Mouse (Mus musculus) liver, embryonic 15.5 days (tissue): ENCODE data around the gene H2afy. TPM values are rescaled to one million over a fixed set of nuclear protein-coding genes. Genes with fewer than 3 reads are reported as not detected.

Experiments
- ATAC-seq: fragments of 200-750 bp; cut with Nextera tagmentation; 2 replicates; pipeline ENCODE4 v1.8.0; 2017; ENCODE audit warnings: moderate number of reproducible peaks, mild to moderate bottlenecking, moderate library complexity; ENCODE audit not compliant: insufficient read depth
- H3K27ac ChIP-seq: fragments of 300-500 bp; sonication (generic); replicated peaks from 2 replicates; pipeline ENCODE4 v1.5.1; 2015; ENCODE audit warnings: mild to moderate bottlenecking, inconsistent platforms
- H3K27me3 ChIP-seq: fragments of 300-500 bp; sonication (generic); 2 replicates; pipeline ENCODE4 v1.6.1; 2015; ENCODE audit warnings: mild to moderate bottlenecking, inconsistent platforms
- H3K36me3 ChIP-seq: fragments of 300-500 bp; sonication (generic); replicated peaks from 2 replicates; pipeline ENCODE4 v1.6.1; 2015; ENCODE audit warnings: moderate library complexity, mild to moderate bottlenecking, inconsistent platforms
- H3K4me1 ChIP-seq: fragments of 300-500 bp; sonication (generic); replicated peaks from 2 replicates; pipeline ENCODE4 v1.6.1; 2015; ENCODE audit warnings: inconsistent platforms
- H3K4me2 ChIP-seq: fragments of 300-500 bp; sonication (generic); 2 replicates; pipeline ENCODE4 v1.6.1; 2015; ENCODE audit warnings: moderate library complexity, mild to moderate bottlenecking, inconsistent platforms
- H3K4me3 ChIP-seq: fragments of 300-500 bp; sonication (generic); replicated peaks from 2 replicates; pipeline ENCODE4 v1.5.1; 2015; ENCODE audit warnings: mild to moderate bottlenecking, inconsistent platforms
- H3K9ac ChIP-seq: fragments of 300-500 bp; sonication (generic); 2 replicates; pipeline ENCODE4 v1.6.1; 2015; ENCODE audit warnings: moderate library complexity, mild to moderate bottlenecking, inconsistent platforms
- H3K9me3 ChIP-seq: fragments of 300-500 bp; sonication (generic); replicated peaks from 2 replicates; pipeline ENCODE4 v1.6.1; 2016; ENCODE audit warnings: inconsistent platforms
- WGBS: fragments of 180-500 bp; shearing (Covaris S2); methylation state at CpG from one replicate; pipeline ENCODE4 v1.1.7; 2015; ENCODE audit warnings: mixed read lengths; ENCODE audit not compliant: insufficient replicate concordance; 5-methylcytosine and 5-hydroxymethylcytosine counted together
- polyA plus RNA-seq: library from polyadenylated mRNA; unstranded; fragments of >200 nt; fragmentation: Nextera tagmentation; extraction: Ambion mirVana; gene quantifications from 2 replicates; pipeline ENCODE4 v1.2.1, GENCODE M21; 2015

The H2afy gene
- polyA plus RNA-seq, 1 experiment from 2014 or later, result 83.7 TPM

DNA sequence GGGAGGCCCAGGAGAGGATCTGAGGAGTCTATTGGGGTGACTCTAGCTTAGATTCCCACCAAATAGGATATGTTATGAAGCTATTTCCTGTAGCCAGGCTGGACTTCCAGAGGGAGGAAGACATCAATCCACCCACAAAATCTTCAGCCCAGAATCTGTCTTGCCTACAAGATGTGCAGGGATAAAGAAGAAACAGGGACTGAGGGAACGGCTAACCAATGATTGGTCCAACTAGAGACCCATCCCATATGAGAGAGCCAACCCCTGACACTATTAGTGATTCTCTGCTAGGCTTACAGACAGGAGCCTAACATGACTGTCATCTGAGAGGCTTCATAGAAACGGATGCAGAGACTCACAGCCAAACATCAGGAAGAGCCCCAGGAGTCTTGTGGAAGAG, 7.9 kb upstream of the H2afy start:
- Histone ChIP-seq H3K4me2 (no peak overlapping the region), H3K27ac (no peak overlapping the region), H3K36me3 (no peaks in the 10 kb centered on the region), H3K9me3 (no peaks in the 10 kb centered on the region), H3K4me3 (no peak overlapping the region), H3K4me1 (0 out of 2 replicates have a peak, but pooled peaks cover 6% of the 10 kb centered on the region), H3K27me3 (no peaks in the 10 kb centered on the region), H3K9ac (no peak overlapping the region)
- ATAC-seq, result no peak
- 53% methylated on average over 2 of the region's 2 CpGs for WGBS

DNA sequence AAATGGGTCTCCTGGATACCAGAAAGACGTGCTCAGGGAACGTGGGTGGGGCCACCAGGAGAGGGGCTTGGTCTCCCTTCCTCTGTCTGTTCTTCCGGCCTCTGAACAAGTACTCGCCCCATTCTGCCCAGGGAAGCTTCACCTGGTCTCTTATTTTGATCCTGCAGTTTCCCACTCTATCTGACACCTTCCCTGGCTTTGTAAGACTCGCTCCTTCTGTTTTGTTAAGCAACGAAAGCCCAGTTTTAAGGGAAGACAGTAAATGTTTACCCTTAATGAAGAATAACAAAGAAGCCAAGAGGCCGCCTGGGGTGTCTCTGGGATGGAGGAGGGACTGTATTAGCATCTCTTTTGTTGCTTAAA, 7.0 kb upstream of the H2afy start:
- H3K4me2 ChIP-seq, result no peak overlapping the region
- H3K9me3 ChIP-seq, result no peaks in the 10 kb centered on the region
- 32% methylated on average over 7 of the region's 7 CpGs for WGBS
- no peak for ATAC-seq
- H3K36me3 ChIP-seq, result no peaks in the 10 kb centered on the region
- H3K4me1 ChIP-seq, result 0 out of 2 replicates have a peak, but pooled peaks cover 6% of the 10 kb centered on the region
- H3K9ac ChIP-seq, result no peak overlapping the region
- no peak overlapping the region for H3K27ac ChIP-seq
- H3K27me3 ChIP-seq, result no peaks in the 10 kb centered on the region
- H3K4me3 ChIP-seq, result no peak overlapping the region

DNA sequence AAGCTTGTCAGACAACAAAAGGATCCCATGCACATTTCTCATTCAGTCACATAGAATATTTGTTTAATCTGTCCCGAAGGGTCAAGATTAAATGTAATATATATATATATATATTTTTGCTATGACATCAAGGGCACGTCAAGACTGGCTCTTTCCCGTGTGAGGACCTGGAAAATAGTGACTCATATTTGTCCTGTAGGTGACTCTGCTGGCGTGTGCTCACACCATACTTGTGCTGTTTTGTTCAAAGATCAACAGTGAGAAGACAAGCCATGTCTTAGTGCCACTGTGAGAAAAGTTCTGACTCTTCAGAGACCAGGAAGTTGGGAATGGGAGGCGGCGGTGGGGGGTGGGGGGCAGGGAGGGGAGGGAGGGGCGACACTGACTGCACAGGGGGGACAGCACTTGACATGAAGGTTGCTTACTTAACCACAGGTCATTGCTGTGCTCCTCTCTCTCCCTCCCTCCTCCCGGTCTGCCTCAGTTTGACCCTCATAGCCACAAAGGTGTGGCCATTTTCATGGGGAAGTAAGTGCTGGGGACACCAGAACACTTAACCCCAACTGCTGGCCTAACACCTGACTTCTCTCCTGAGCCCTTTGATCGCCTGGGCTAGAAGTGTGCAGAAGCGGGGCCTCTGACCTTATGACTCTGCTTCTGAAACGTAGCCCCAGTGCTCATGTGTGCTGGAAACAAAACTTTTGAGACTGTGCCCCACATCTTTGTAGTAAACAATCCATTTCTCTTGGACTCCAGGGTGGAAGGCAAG, 6.4 kb upstream of the H2afy start:
- H3K9me3 ChIP-seq, result no peaks in the 10 kb centered on the region
- 26% methylated on average over 10 of the region's 11 CpGs for WGBS
- H3K4me1 ChIP-seq, result 0 out of 2 replicates have a peak, but pooled peaks cover 6% of the 10 kb centered on the region
- ATAC-seq, result no peak
- H3K4me3 ChIP-seq, result no peak overlapping the region
- no peaks in the 10 kb centered on the region for H3K36me3 ChIP-seq
- H3K9ac ChIP-seq, result no peak overlapping the region
- H3K4me2 ChIP-seq, result no peak overlapping the region
- no peaks in the 10 kb centered on the region for H3K27me3 ChIP-seq
- no peak overlapping the region for H3K27ac ChIP-seq

- Histone ChIP-seq H3K4me3 (no peak overlapping the region), H3K27ac (no peak overlapping the region), H3K27me3 (no peaks in the 10 kb centered on the region), H3K36me3 (no peaks in the 10 kb centered on the region), H3K4me2 (no peak overlapping the region), H3K9ac (no peak overlapping the region), H3K9me3 (no peaks in the 10 kb centered on the region), H3K4me1 (peaks cover 23% of the 10 kb centered on the region)
- ATAC-seq, result no peak
- 53% methylated on average over 6 of the region's 6 CpGs for WGBS
Measured at GRCm38 (mm10) chr13:56139167-56139751, 3.1 kb upstream of the H2afy start.

DNA sequence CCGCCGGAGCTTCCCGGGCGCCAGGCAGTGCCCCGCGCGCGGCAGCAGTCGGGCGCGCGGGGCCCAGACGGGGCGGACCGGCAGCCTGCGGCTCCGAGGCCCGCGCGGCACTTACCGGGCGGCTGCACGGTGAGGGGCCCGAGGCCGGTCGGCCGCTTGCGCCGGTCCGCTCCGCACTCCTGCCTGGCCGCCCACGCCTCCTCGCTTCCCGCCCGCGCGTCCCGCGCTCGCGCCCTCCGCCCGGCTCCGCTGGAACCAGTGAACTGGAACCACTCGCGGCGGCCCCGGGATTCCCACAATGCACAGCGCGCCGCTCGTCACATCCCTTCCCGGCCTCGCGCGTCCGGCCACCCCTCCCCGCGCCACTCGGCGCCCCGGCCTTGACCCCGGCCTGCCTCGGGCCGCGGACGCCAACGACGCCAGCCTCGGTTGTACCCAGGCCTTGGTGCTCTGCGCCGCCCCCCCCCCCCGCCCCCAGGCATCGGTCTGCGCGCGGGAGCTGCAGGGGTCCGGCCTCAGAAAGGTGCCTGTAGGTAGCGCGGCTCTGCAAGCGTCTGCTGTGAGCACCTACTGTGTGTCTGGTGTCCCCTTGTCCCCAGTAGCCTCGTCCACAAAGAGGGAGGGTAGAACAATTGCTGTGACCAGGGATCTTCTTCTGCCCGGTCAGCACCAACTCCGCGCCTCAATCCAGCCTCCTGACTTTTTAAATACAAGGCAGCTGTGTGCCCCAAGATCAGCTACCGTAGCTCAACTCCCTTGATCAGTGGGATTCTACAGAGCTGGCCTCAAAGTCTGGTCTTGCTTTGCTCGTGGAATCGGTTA, 719 bp downstream of the H2afy start:
- H3K4me1 ChIP-seq, result peaks cover 48% of the 10 kb centered on the region
- peak; percentile 81 for ATAC-seq
- 2% methylated on average over 86 of the region's 89 CpGs for WGBS
- no peaks in the 10 kb centered on the region for H3K9me3 ChIP-seq
- H3K9ac ChIP-seq, result peak overlapping the region; percentile 83
- peak overlapping the region; percentile 88 for H3K4me2 ChIP-seq
- H3K36me3 ChIP-seq, result no peaks in the 10 kb centered on the region
- no peaks in the 10 kb centered on the region for H3K27me3 ChIP-seq
- peak overlapping the region; percentile 75 for H3K27ac ChIP-seq
- peak overlapping the region; percentile 85 for H3K4me3 ChIP-seq

DNA sequence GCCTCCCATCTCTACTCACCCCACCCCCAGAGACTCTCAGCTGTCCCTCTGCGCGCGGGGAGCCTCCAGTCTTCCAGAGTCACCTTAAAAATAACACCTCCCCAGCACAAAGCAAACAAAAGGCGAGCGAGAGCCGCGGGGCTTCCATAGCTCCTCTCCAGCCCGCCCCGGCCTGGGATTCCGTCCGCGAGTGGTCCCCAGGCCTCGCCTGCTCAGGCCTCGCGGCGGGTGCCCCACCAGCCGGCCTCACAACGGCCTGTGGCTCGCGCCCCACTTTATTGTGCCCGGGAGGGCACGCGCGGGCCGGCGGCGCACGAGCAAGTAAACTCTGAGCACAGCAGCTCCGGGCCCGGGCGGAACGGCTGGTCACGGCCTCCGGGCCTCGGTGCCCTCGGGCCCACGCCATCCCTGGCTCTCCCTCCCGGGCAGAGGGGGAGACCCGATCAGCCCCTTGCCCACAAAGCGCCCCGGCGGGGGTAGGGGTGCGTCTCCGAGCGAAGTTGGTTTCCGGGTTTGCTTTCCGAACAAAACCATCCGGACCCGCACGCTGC, 1.5 kb downstream of the H2afy start:
- Histone ChIP-seq H3K36me3 (no peaks in the 10 kb centered on the region), H3K27ac (peak overlapping the region; percentile 75), H3K4me3 (peak overlapping the region; percentile 85), H3K9ac (peak overlapping the region; percentile 83), H3K27me3 (no peaks in the 10 kb centered on the region), H3K4me1 (peaks cover 54% of the 10 kb centered on the region), H3K9me3 (no peaks in the 10 kb centered on the region), H3K4me2 (peak overlapping the region; percentile 88)
- peak; percentile 25 for ATAC-seq
- WGBS, result 0% methylated on average over 49 of the region's 50 CpGs

GRCm38 (mm10) chr13:56134031-56134430, 2.1 kb downstream of the H2afy start:
- Histone ChIP-seq H3K9ac (0 out of 2 replicates have a peak overlapping the region, but pooled peaks have one; percentile 83), H3K4me3 (peak overlapping the region; percentile 85), H3K4me2 (peak overlapping the region; percentile 88), H3K27me3 (no peaks in the 10 kb centered on the region), H3K4me1 (peaks cover 54% of the 10 kb centered on the region), H3K27ac (peak overlapping the region; percentile 75; the same call in 1 of the 2 replicates), H3K36me3 (no peaks in the 10 kb centered on the region), H3K9me3 (no peaks in the 10 kb centered on the region)
- no peak for ATAC-seq
- WGBS, result 17% methylated on average over 5 of the region's 5 CpGs

DNA sequence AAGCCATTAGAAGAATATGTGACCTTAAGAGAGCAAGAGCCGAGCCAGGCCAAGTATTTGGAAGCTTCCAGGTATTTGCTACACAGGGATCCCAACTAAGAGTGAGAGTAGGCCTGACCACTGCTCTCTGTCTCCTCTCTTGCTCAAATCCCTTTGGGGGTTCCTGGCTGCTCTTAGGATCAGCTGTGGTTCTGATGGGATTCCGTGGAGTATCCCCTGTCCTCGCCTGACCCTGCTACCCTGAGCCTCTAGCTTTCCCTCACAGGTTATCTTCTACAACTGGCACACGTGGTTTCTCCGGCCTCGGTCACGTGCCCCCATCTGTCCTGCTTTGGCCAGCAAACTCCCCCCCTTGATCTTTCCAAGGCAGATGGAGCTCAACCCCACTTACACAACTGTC, 3.2 kb downstream of the H2afy start:
- Histone ChIP-seq H3K36me3 (peaks cover 6% of the 10 kb centered on the region), H3K4me2 (peak overlapping the region; percentile 88), H3K27me3 (no peaks in the 10 kb centered on the region), H3K4me1 (peaks cover 54% of the 10 kb centered on the region), H3K9me3 (no peaks in the 10 kb centered on the region), H3K4me3 (peak overlapping the region; percentile 85), H3K27ac (no peak overlapping the region), H3K9ac (no peak overlapping the region)
- ATAC-seq, result no peak
- 31% methylated on average over 7 of the region's 7 CpGs for WGBS

GRCm38 (mm10) chr13:56132326-56132936, 3.7 kb downstream of the H2afy start:
- Histone ChIP-seq H3K9me3 (no peaks in the 10 kb centered on the region), H3K9ac (no peak overlapping the region), H3K27me3 (no peaks in the 10 kb centered on the region), H3K4me1 (peaks cover 54% of the 10 kb centered on the region), H3K4me3 (0 out of 2 replicates have a peak overlapping the region, but pooled peaks have one; percentile 5), H3K27ac (no peak overlapping the region), H3K36me3 (peaks cover 11% of the 10 kb centered on the region), H3K4me2 (peak overlapping the region; percentile 88)
- ATAC-seq, result no peak
- WGBS, result 33% methylated on average over 11 of the region's 11 CpGs

GRCm38 (mm10) chr13:56130544-56130943, 5.6 kb downstream of the H2afy start:
- ATAC-seq, result no peak
- no peak overlapping the region for H3K4me2 ChIP-seq
- H3K9ac ChIP-seq, result no peak overlapping the region
- H3K4me3 ChIP-seq, result no peak overlapping the region
- H3K27me3 ChIP-seq, result no peaks in the 10 kb centered on the region
- peaks cover 30% of the 10 kb centered on the region for H3K36me3 ChIP-seq
- 70% methylated on average over 8 of the region's 8 CpGs for WGBS
- no peak overlapping the region for H3K27ac ChIP-seq
- H3K9me3 ChIP-seq, result no peaks in the 10 kb centered on the region
- peaks cover 46% of the 10 kb centered on the region for H3K4me1 ChIP-seq
